In the genomic region with DNA sequence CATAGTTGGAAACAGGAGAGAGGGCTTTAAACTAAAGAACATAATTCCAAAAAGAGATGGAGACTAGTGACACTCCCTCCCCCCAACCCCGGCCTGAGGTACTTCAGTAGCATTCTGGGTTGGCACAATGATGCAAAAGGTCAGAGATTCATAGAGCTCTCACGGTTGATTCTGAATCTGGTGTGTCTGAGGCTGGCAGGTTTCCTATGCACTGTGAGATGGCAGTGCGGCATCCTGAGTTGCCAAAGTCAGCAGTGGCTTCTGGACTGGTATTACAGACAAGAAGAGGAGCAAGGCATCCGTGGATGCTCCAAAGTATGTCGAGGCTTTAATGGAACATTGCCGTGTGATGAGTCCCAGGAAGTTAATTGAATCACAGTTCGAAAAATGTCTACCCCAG, we compare ENCODE assay signal across 15 mouse cellular contexts.
"Had no signal": no experiment of that assay in that cellular context is flagged by ENCODE, and none has a peak within 500 bp of the region (broad histone marks: within the 10 kb centered on the region; RNA-seq: fewer than 3 reads in every experiment).

No protein-coding gene starts in this region.

- H3K9me3 ChIP-seq: neural tube, embryonic 15.5 days; stomach, embryonic 15.5 days had no signal

- H3K4me3 ChIP-seq: neural tube, embryonic 15.5 days; stomach, embryonic 15.5 days had no signal

- H3K36me3 ChIP-seq: neural tube, embryonic 15.5 days; stomach, embryonic 15.5 days had no signal

- DNase-seq: retina, postnatal 1 day; right cerebral cortex, adult 18-20 months; right cerebral cortex, postnatal 14 days; right cerebral cortex, postnatal 25 days; right cerebral cortex, postnatal 4 days; spleen, adult 18-20 months; thymus, adult 18-20 months; thymus, adult 2 months; thymus, postnatal 14 days; thymus, postnatal 25 days; thymus, postnatal 36 days; thymus, postnatal 4 days had no signal

- H3K27ac ChIP-seq: neural tube, embryonic 15.5 days; stomach, embryonic 15.5 days; stomach, postnatal 0 days had no signal

- H3K4me1 ChIP-seq: neural tube, embryonic 15.5 days; stomach, embryonic 15.5 days had no signal

- H3K9ac ChIP-seq: neural tube, embryonic 15.5 days; stomach, embryonic 15.5 days had no signal

- H3K27me3 ChIP-seq: neural tube, embryonic 15.5 days; stomach, embryonic 15.5 days had no signal

- H3K4me2 ChIP-seq: neural tube, embryonic 15.5 days; stomach, embryonic 15.5 days had no signal
